Mouse (Mus musculus) neutrophil, adult 83 days (primary cell): ENCODE results near the gene Nceh1. TPM values are rescaled to one million over a fixed set of nuclear protein-coding genes. Genes with fewer than 3 reads are reported as not detected.

Source experiments
- total RNA-seq, 2 experiments: library from RNA; stranded (reverse); gene quantifications; one replicate each; pipeline ENCODE4 v1.2.4; 2023

The Nceh1 gene
- 10 to 100 TPM; 24.2 to 33.0 TPM for total RNA-seq

DNA sequence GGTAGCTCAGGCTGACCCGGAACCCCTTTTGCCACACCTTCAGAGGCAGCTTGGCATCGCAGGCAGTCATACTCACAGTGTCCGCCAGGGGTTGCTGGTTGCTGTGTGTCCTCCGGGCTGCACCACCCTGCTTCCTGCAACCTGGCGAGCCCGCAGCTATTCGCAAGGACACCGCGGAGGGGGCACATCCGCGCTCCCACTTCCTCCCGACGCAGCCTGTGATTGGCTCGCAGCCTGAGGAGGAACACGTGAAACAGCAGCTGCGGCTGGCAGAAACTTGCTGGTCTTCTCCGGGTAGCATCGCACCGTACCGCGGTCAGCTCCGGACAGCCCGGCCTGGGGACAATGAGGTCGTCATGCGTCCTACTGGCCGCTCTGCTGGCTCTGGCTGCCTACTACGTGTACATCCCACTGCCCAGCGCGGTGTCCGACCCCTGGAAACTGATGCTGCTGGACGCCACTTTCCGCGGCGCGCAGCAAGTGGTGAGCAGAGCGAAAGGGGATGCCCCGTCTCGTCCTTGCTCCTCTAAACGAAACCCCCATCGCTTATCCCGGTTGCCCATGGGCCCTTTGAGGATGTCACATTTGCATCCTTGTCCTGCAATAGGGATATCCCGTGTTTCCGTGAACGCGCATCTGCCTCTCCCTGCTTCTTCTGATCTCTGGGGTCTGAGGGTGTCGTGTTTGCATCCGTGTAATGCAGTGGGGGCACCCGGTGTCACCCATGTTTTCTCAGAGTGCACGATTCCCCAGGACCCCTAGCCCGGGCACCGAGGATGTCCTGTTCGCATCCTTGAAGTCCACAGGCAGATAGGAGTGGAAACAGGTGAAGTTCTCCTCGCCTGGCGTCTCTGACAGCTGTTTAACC, at the start of gene Nceh1:
Nceh1 (plus strand) TSS at position 233 of the 868 bp plus-strand sequence.

DNA sequence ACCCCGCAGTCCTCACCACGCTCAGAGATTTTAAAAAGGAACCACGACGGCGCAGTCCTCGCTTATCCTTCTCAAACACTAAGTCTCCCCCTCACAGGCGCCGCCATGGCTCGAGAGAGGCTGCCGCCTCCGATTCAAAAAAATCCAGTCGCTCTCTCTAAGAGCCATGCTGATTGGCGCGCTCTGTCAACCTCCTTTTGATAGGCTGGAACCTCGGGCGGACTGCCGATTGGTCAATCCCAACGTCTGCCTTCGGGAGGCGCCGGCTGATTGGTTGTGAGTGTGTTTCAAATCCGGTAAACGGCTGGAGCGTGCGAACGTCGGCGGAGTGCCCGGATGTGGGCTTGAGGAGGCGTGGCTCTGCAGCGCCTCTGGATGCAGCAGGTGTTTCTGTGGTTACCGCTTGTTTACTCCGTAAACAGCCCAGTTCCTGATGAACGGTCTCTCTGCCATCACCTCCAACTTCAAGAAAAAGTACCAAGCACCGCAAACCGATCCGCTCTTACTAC, 29.0 kb upstream of the Nceh1 start, which contains the start of gene Ect2:
Ect2 (minus strand) TSS at position 178 of the 509 bp plus-strand sequence.

DNA sequence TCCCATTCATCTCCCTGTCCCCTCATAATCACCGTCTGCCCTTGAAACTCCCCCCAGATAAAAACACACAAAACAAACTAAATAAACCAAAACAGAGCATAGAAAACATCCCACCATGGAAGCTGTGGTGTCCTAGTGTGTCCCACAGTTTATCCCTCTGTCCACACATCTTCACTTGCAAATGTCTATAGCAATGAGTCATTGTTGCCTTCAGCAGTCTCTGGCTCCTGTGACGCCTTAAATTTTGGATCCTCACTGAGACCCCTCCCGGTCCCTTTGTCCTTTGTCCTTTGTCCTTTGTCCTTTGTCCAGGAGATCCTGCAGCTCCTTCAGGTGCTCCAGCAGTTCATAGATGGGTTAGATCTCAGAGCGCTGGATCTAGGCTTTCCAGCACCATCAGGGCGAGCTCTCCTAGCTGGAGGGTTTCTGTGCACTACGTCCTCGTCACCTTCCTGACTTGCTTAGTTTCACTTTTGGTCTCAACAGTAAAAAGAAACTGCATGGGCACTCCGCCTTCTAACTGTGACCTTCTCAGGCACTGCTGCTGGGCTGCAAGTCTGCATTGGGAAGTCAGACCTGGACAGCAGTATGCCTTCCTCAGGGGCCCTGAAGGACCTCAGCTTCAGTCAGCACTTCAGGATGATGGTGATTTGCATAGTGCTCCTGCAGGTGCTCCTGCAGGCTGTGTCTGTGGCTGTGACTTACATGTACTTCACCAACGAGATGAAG, 134.0 kb downstream of the Nceh1 start, which contains the start of gene Tnfsf10:
Tnfsf10 (plus strand) TSS at position 470 of the 729 bp plus-strand sequence.

Other genes starting within 250 kb of the Nceh1 start
- gene Ect2, start 29.1 kb upstream of the Nceh1 start, total RNA-seq: 10 to 100 TPM; 37.3 to 39.6 TPM
- 1 to 10 TPM in 1 of 2 experiments, under 1 TPM in 1; 0.55 to 1.1 TPM for gene Tnfsf10, start 134.1 kb downstream of the Nceh1 start, total RNA-seq
- not detected for gene Ghsr, start 188.4 kb downstream of the Nceh1 start, total RNA-seq